In genomic region chr12:86891454-86891785, GRCm38 (mm10) we compare ENCODE assay signal across 7 mouse cellular contexts. TPM values are rescaled to one million over a fixed set of nuclear protein-coding genes. Genes with fewer than 3 reads are reported as not detected.
DNase-seq lines count a peak whose midpoint lies in the region; ATAC-seq and TF ChIP-seq lines count a peak whose summit lies in the region.

No protein-coding gene starts in this region.

- no peak for TF ChIP-seq EP300 in stomach, postnatal 0 days (optimal IDR thresholded peaks at IDR 0.05)

- no peak for DNase-seq in thymus, adult 2 months
- no peak for DNase-seq in thymus, postnatal 4 days
- DNase-seq in forebrain, embryonic 11.5 days (ENCODE audit: low spot score): no peak
- DNase-seq in limb, embryonic 14.5 days (ENCODE audit: low spot score): no peak
- DNase-seq in stomach, postnatal 0 days (ENCODE audit: low spot score): no peak
- DNase-seq in adipocyte (ENCODE audit: low spot score): no peak

- no peak for TF ChIP-seq POLR2A in thymus, adult 2 months (IDR thresholded peaks at IDR 0.05; ENCODE audit: control insufficient read depth, extremely low read depth, insufficient read depth, low read length, poor library complexity)
- TF ChIP-seq POLR2A in limb, embryonic 14.5 days (IDR thresholded peaks at IDR 0.05; ENCODE audit: borderline replicate concordance, extremely low read depth, insufficient read depth, insufficient read length): no peak

- H3K4me1 ChIP-seq in thymus, adult 2 months (replicated peaks; ENCODE audit: control insufficient read depth, insufficient read depth, low read length): peaks cover 59% of the 10 kb centered on the region
- H3K4me1 ChIP-seq in forebrain, embryonic 11.5 days (replicated peaks; ENCODE audit: control insufficient read depth, insufficient read depth, low read length): peaks cover 79% of the 10 kb centered on the region
- H3K4me1 ChIP-seq in limb, embryonic 14.5 days (ENCODE audit: control insufficient read depth, insufficient read depth, low read length): peaks cover 88% of the 10 kb centered on the region
- peaks cover 27% of the 10 kb centered on the region for H3K4me1 ChIP-seq in stomach, postnatal 0 days (replicated peaks; ENCODE audit: control insufficient read depth, insufficient read depth)

- no peaks in the 10 kb centered on the region for H3K9me3 ChIP-seq in forebrain, embryonic 11.5 days (ENCODE audit: control insufficient read depth, low read length)
- no peaks in the 10 kb centered on the region for H3K9me3 ChIP-seq in limb, embryonic 14.5 days (ENCODE audit: control insufficient read depth, low read length)
- H3K9me3 ChIP-seq in stomach, postnatal 0 days (ENCODE audit: control insufficient read depth, low read length): no peaks in the 10 kb centered on the region

- no peaks in the 10 kb centered on the region for H3K27me3 ChIP-seq in thymus, adult 2 months (ENCODE audit: control insufficient read depth, insufficient read depth, low read length)
- H3K27me3 ChIP-seq in forebrain, embryonic 11.5 days (ENCODE audit: control insufficient read depth, insufficient read depth, low read length): no peaks in the 10 kb centered on the region
- no peaks in the 10 kb centered on the region for H3K27me3 ChIP-seq in limb, embryonic 14.5 days (ENCODE audit: control insufficient read depth, insufficient read depth, low read length)
- no peaks in the 10 kb centered on the region for H3K27me3 ChIP-seq in stomach, postnatal 0 days (ENCODE audit: control insufficient read depth, insufficient read depth, low read length)

- H3K36me3 ChIP-seq in thymus, adult 2 months (ENCODE audit: control insufficient read depth, insufficient read depth, low read length): no peaks in the 10 kb centered on the region
- H3K36me3 ChIP-seq in forebrain, embryonic 11.5 days (ENCODE audit: control insufficient read depth, insufficient read depth, low read length): no peaks in the 10 kb centered on the region
- H3K36me3 ChIP-seq in limb, embryonic 14.5 days (ENCODE audit: control insufficient read depth, insufficient read depth, low read length): no peaks in the 10 kb centered on the region
- H3K36me3 ChIP-seq in stomach, postnatal 0 days (ENCODE audit: control insufficient read depth, insufficient read depth, low read length): no peaks in the 10 kb centered on the region

- peak overlapping the region; percentile 73 for H3K4me2 ChIP-seq in forebrain, embryonic 11.5 days (ENCODE audit: low read depth, low read length, severe bottlenecking)
- H3K4me2 ChIP-seq in limb, embryonic 14.5 days (replicated peaks; ENCODE audit: low read depth, low read length, severe bottlenecking): peak overlapping the region; percentile 82
- peak overlapping the region; percentile 75 for H3K4me2 ChIP-seq in stomach, postnatal 0 days (replicated peaks; ENCODE audit: low read depth)

- ATAC-seq in forebrain, embryonic 11.5 days (replicated peaks; ENCODE audit: low FRiP score): no peak
- no peak for ATAC-seq in limb, embryonic 14.5 days (ENCODE audit: low FRiP score, low read depth)
- ATAC-seq in stomach, postnatal 0 days (ENCODE audit: low FRiP score, low TSS enrichment): no peak
- no peak for ATAC-seq in cerebellum, adult (ENCODE audit: insufficient number of reproducible peaks, low FRiP score, low TSS enrichment)

- peak overlapping the region; percentile 99 for H3K27ac ChIP-seq in thymus, adult 2 months (ENCODE audit: control insufficient read depth, insufficient read depth, low read length)
- H3K27ac ChIP-seq in forebrain, embryonic 11.5 days (ENCODE audit: low read depth, low read length): peak overlapping the region; percentile 98
- peak overlapping the region; percentile 99 for H3K27ac ChIP-seq in limb, embryonic 14.5 days (replicated peaks; ENCODE audit: low read depth, low read length)
- peak overlapping the region; percentile 99 for H3K27ac ChIP-seq in stomach, postnatal 0 days (replicated peaks)

- TF ChIP-seq CTCF in thymus, adult 2 months (IDR thresholded peaks at IDR 0.05; ENCODE audit: borderline replicate concordance, control insufficient read depth, extremely low read depth, insufficient read depth, low read length, poor library complexity): no peak
- TF ChIP-seq CTCF in stomach, postnatal 0 days (IDR thresholded peaks at IDR 0.05; ENCODE audit: low read depth): no peak

- peak overlapping the region; percentile 92 for H3K4me3 ChIP-seq in thymus, adult 2 months (ENCODE audit: control insufficient read depth, insufficient read depth, low read length)
- peak overlapping the region; percentile 28 for H3K4me3 ChIP-seq in forebrain, embryonic 11.5 days (ENCODE audit: low read depth, low read length)
- peak overlapping the region; percentile 38 for H3K4me3 ChIP-seq in limb, embryonic 14.5 days (replicated peaks; ENCODE audit: low read length)
- H3K4me3 ChIP-seq in stomach, postnatal 0 days (ENCODE audit: low read depth, low read length): peak overlapping the region; percentile 39

- H3K9ac ChIP-seq in forebrain, embryonic 11.5 days (ENCODE audit: low read length): peak overlapping the region; percentile 65
- H3K9ac ChIP-seq in limb, embryonic 14.5 days (ENCODE audit: low read depth, low read length, severe bottlenecking): 0 out of 2 replicates have a peak overlapping the region, but pooled peaks have one; percentile 61
- H3K9ac ChIP-seq in stomach, postnatal 0 days (ENCODE audit: low read length): peak overlapping the region; percentile 64; the same call in 1 of the 2 replicates

- 8% methylated on average over 11 of the region's 11 CpGs for WGBS in thymus, adult 2 months
- 1% methylated on average over 11 of the region's 11 CpGs for WGBS in forebrain, embryonic 11.5 days
- 8% methylated on average over 11 of the region's 11 CpGs for WGBS in limb, embryonic 14.5 days
- WGBS in stomach, postnatal 0 days: 20% methylated on average over 11 of the region's 11 CpGs

RNA-seq across cellular contexts. Expression of gene Irf2bpl, which starts 6.8 kb away (rescaled TPM):
- polyA plus RNA-seq in thymus, adult 2 months (2012; rRNA removed): 38.6 and 46.1 TPM in 2 replicates
- 40.3 and 42.7 TPM in 2 replicates for polyA plus RNA-seq in forebrain, embryonic 11.5 days (2014; fragmentation: Nextera tagmentation; extraction: Ambion mirVana)
- polyA plus RNA-seq in limb, embryonic 14.5 days (2012; rRNA removed): 37.1 and 50.8 TPM in 2 replicates
- 33.9 and 37.0 TPM in 2 replicates for polyA plus RNA-seq in limb, embryonic 14.5 days (2014; fragmentation: Nextera tagmentation; extraction: Ambion mirVana)
- 19.1 and 19.8 TPM in 2 replicates for polyA plus RNA-seq in stomach, postnatal 0 days (2015; fragmentation: Nextera tagmentation; extraction: Ambion mirVana)

RNA-seq across cellular contexts. Expression of gene Cipc, which starts 55.4 kb away (rescaled TPM):
- polyA plus RNA-seq in thymus, adult 2 months (2012; rRNA removed): 43.8 and 56.5 TPM in 2 replicates
- 46.5 and 48.7 TPM in 2 replicates for polyA plus RNA-seq in forebrain, embryonic 11.5 days (2014; fragmentation: Nextera tagmentation; extraction: Ambion mirVana)
- polyA plus RNA-seq in limb, embryonic 14.5 days (2012; rRNA removed): 31.3 and 40.7 TPM in 2 replicates
- polyA plus RNA-seq in limb, embryonic 14.5 days (2014; fragmentation: Nextera tagmentation; extraction: Ambion mirVana): 20.0 and 21.4 TPM in 2 replicates
- 10.1 and 10.8 TPM in 2 replicates for polyA plus RNA-seq in stomach, postnatal 0 days (2015; fragmentation: Nextera tagmentation; extraction: Ambion mirVana)

Comparison
In these comparisons a context has a peak if more than half of its experiments do, and no peak if none do; other contexts are left out.
1. H3K4me3 ChIP-seq: peak in every context shown above with its lines; median percentile 92 in thymus, adult 2 months; 39 in stomach, postnatal 0 days; 38 in limb, embryonic 14.5 days; 28 in forebrain, embryonic 11.5 days.